Mouse (Mus musculus): Measurements from ENCODE around the gene Polg2.

DNA sequence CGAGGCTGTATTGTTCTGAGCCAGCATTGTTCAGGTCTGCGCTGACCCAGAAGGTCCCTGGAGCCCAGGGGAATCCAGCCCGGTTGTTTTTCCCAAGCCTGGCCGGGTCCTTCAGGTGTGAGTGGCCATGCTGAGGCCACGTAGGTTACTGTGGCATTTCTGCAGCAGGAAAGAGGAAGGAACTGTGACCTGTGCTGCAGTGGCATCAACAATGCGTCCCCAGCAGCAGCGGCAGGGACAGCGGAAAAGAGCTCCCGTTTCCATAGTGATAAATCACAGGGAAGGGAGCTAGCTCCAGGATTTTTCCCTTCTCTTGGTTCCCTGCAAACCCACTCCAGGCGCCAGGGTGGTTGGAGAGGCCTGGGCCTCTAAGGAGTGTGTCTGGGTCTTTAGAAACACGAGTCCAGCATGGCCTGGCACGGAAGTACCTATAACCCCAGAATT, 42.1 kb downstream of the Polg2 start:
- TF ChIP-seq POLR2A (IDR thresholded peaks at IDR 0.05; ENCODE audit: insufficient read depth, low read depth, low read length) = no peak
- no peak for TF ChIP-seq CTCF (IDR thresholded peaks at IDR 0.05; ENCODE audit: insufficient read depth, low read depth, low read length)

All from olfactory bulb, adult 2 months (tissue).